Mouse (Mus musculus) sigmoid colon, adult 10 weeks (tissue): ENCODE results near the gene Nemp1. TPM values are rescaled to one million over a fixed set of nuclear protein-coding genes. Genes with fewer than 3 reads are reported as not detected.

Source experiments
- polyA plus RNA-seq: library from polyadenylated mRNA; stranded (reverse); fragments of 350-450 nt; fragmentation: Illumina TruSeq; extraction: RNeasy Lipid Tissue Mini Kit (QIAGEN cat#74804); gene quantifications from one replicate; pipeline ENCODE4 v1.2.3, GENCODE M21; 2014; ENCODE audit warnings: low read depth, low replicate concordance

Gene Nemp1
- polyA plus RNA-seq: 10.6 TPM

GRCm38 (mm10) chr10:127666501-127667268 is at the start of gene Nemp1:
TSS of gene Nemp1 (plus strand) at chr10:127666901.

GRCm38 (mm10) chr10:127620406-127621190 is 46.1 kb upstream of the Nemp1 start, which contains the start of gene Lrp1:
TSS of gene Lrp1 (minus strand) at chr10:127621148.

GRCm38 (mm10) chr10:127642772-127643552 is 23.7 kb upstream of the Nemp1 start, which contains the start of gene Stat6:
TSS of gene Stat6 (plus strand) at chr10:127642986.

GRCm38 (mm10) chr10:127668093-127669050 is 1.7 kb downstream of the Nemp1 start, which contains the start of gene Nab2:
TSS of gene Nab2 (minus strand) at chr10:127668568.

GRCm38 (mm10) chr10:127704766-127705220 is 38.1 kb downstream of the Nemp1 start, which contains the start of gene Myo1a:
TSS of gene Myo1a (plus strand) at chr10:127705170.

GRCm38 (mm10) chr10:127724178-127724577 is 57.5 kb downstream of the Nemp1 start, which contains the start of gene Tac2:
TSS of gene Tac2 (plus strand) at chr10:127724478.

GRCm38 (mm10) chr10:127739083-127739660 is 72.5 kb downstream of the Nemp1 start, which contains the start of gene Zbtb39:
TSS of gene Zbtb39 (plus strand) at chr10:127739538.

Other genes with a start within 250 kb of the Nemp1 start
- gene Stac3, start 165.2 kb upstream of the Nemp1 start, polyA plus RNA-seq: not detected
- gene Ndufa4l2, start 151.9 kb upstream of the Nemp1 start, polyA plus RNA-seq: not detected
- 0.91 TPM for gene Shmt2, start 144.5 kb upstream of the Nemp1 start, polyA plus RNA-seq
- not detected for gene Nxph4, start 132.3 kb upstream of the Nemp1 start, polyA plus RNA-seq
- gene Lrp1, start 45.8 kb upstream of the Nemp1 start, polyA plus RNA-seq: 2.3 TPM
- gene Stat6, start 23.9 kb upstream of the Nemp1 start, polyA plus RNA-seq: 34.2 TPM
- gene Nab2, start 1.7 kb downstream of the Nemp1 start, polyA plus RNA-seq: 0.35 TPM
- 74.7 TPM for gene Myo1a, start 38.3 kb downstream of the Nemp1 start, polyA plus RNA-seq
- gene Tac2, start 57.6 kb downstream of the Nemp1 start, polyA plus RNA-seq: not detected
- gene Zbtb39, start 72.6 kb downstream of the Nemp1 start, polyA plus RNA-seq: 4.1 TPM
- gene Gpr182, start 84.8 kb downstream of the Nemp1 start, polyA plus RNA-seq: 0.09 TPM
- 1.2 TPM for gene Rdh1, start 92.8 kb downstream of the Nemp1 start, polyA plus RNA-seq
- gene Rdh16f1, start 92.9 kb downstream of the Nemp1 start, polyA plus RNA-seq: not detected
- gene Rdh9, start 109.5 kb downstream of the Nemp1 start, polyA plus RNA-seq: 27.8 TPM
- 77.2 TPM for gene Rdh16, start 134.3 kb downstream of the Nemp1 start, polyA plus RNA-seq
- gene Rdh19, start 183.0 kb downstream of the Nemp1 start, polyA plus RNA-seq: 1.1 TPM
- gene Rdh16f2, start 199.6 kb downstream of the Nemp1 start, polyA plus RNA-seq: 0.47 TPM
- gene Rdh7, start 221.9 kb downstream of the Nemp1 start, polyA plus RNA-seq: not detected
- gene Sdr9c7, start 231.6 kb downstream of the Nemp1 start, polyA plus RNA-seq: not detected